Mouse (Mus musculus): ENCODE data around the gene Set. TPM values are rescaled to one million over a fixed set of nuclear protein-coding genes. Genes with fewer than 3 reads are reported as not detected.

Gene Set
- polyA plus RNA-seq, 1 experiment from 2014 or later, result 393 TPM

- Histone ChIP-seq H3K27me3 (replicated peaks; ENCODE audit: control insufficient read depth, insufficient read depth, low read length) (no peaks in the 10 kb centered on the region), H3K9ac (ENCODE audit: low read length) (no peak overlapping the region), H3K4me1 (ENCODE audit: control insufficient read depth, insufficient read depth, low read length) (no peaks in the 10 kb centered on the region), H3K4me3 (ENCODE audit: low read depth, low read length) (no peak overlapping the region), H3K9me3 (replicated peaks; ENCODE audit: control insufficient read depth, low read length) (no peaks in the 10 kb centered on the region), H3K36me3 (ENCODE audit: control insufficient read depth, insufficient read depth, low read length) (peaks cover 33% of the 10 kb centered on the region), H3K27ac (ENCODE audit: low read depth, low read length) (no peak overlapping the region), H3K4me2 (ENCODE audit: low read length) (no peak overlapping the region)
- ATAC-seq (no peak), DNase-seq (ENCODE audit: low spot score) (no peak)
- 96% methylated on average over 10 of the region's 10 CpGs for WGBS
Measured at GRCm38 (mm10) chr2:30038370-30038769, 18.8 kb upstream of the Set start.

GRCm38 (mm10) chr2:30039687-30040086 is 17.5 kb upstream of the Set start:
- ATAC-seq, result no peak

GRCm38 (mm10) chr2:30042445-30042844 is 14.7 kb upstream of the Set start:
- H3K4me3 ChIP-seq (ENCODE audit: low read depth, low read length), result no peak overlapping the region
- no peak overlapping the region for H3K27ac ChIP-seq (ENCODE audit: low read depth, low read length)
- DNase-seq (ENCODE audit: low spot score), result peak; percentile 88
- peaks cover 16% of the 10 kb centered on the region; the same call in 1 of the 2 replicates for H3K36me3 ChIP-seq (ENCODE audit: control insufficient read depth, insufficient read depth, low read length)
- no peak overlapping the region for H3K4me2 ChIP-seq (ENCODE audit: low read length)
- no peak overlapping the region for H3K9ac ChIP-seq (ENCODE audit: low read length)
- no peaks in the 10 kb centered on the region for H3K4me1 ChIP-seq (ENCODE audit: control insufficient read depth, insufficient read depth, low read length)
- no peaks in the 10 kb centered on the region for H3K27me3 ChIP-seq (replicated peaks; ENCODE audit: control insufficient read depth, insufficient read depth, low read length)
- ATAC-seq, result peak; percentile 65
- WGBS, result 1% methylated on average over 4 of the region's 4 CpGs
- H3K9me3 ChIP-seq (replicated peaks; ENCODE audit: control insufficient read depth, low read length), result no peaks in the 10 kb centered on the region

More at GRCm38 (mm10) chr2:30039687-30040086, 17.5 kb upstream of the Set start:
- H3K36me3 ChIP-seq (ENCODE audit: control insufficient read depth, insufficient read depth, low read length), result peaks cover 28% of the 10 kb centered on the region
- no peak overlapping the region for H3K27ac ChIP-seq (ENCODE audit: low read depth, low read length)
- no peak overlapping the region for H3K4me2 ChIP-seq (ENCODE audit: low read length)
- DNase-seq (ENCODE audit: low spot score), result no peak
- no peaks in the 10 kb centered on the region for H3K9me3 ChIP-seq (replicated peaks; ENCODE audit: control insufficient read depth, low read length)
- no peak overlapping the region for H3K4me3 ChIP-seq (ENCODE audit: low read depth, low read length)
- H3K9ac ChIP-seq (ENCODE audit: low read length), result no peak overlapping the region
- no peaks in the 10 kb centered on the region for H3K27me3 ChIP-seq (replicated peaks; ENCODE audit: control insufficient read depth, insufficient read depth, low read length)
- no peaks in the 10 kb centered on the region for H3K4me1 ChIP-seq (ENCODE audit: control insufficient read depth, insufficient read depth, low read length)

GRCm38 (mm10) chr2:30044550-30044949 is 12.6 kb upstream of the Set start:
- DNase-seq (ENCODE audit: low spot score) (no peak), ATAC-seq (no peak)
- no peak overlapping the region for H3K9ac ChIP-seq (ENCODE audit: low read length)
- peaks cover 6% of the 10 kb centered on the region; the same call in 1 of the 2 replicates for H3K4me1 ChIP-seq (ENCODE audit: control insufficient read depth, insufficient read depth, low read length)
- H3K36me3 ChIP-seq (ENCODE audit: control insufficient read depth, insufficient read depth, low read length), result 0 out of 2 replicates have a peak, but pooled peaks cover 9% of the 10 kb centered on the region
- H3K4me2 ChIP-seq (ENCODE audit: low read length), result no peak overlapping the region
- no peaks in the 10 kb centered on the region for H3K27me3 ChIP-seq (replicated peaks; ENCODE audit: control insufficient read depth, insufficient read depth, low read length)
- 86% methylated on average over 5 of the region's 5 CpGs for WGBS
- no peaks in the 10 kb centered on the region for H3K9me3 ChIP-seq (replicated peaks; ENCODE audit: control insufficient read depth, low read length)
- H3K4me3 ChIP-seq (ENCODE audit: low read depth, low read length), result no peak overlapping the region
- no peak overlapping the region for H3K27ac ChIP-seq (ENCODE audit: low read depth, low read length)

- Histone ChIP-seq H3K27ac (ENCODE audit: low read depth, low read length) (no peak overlapping the region), H3K9ac (ENCODE audit: low read length) (no peak overlapping the region), H3K9me3 (replicated peaks; ENCODE audit: control insufficient read depth, low read length) (no peaks in the 10 kb centered on the region), H3K4me3 (ENCODE audit: low read depth, low read length) (no peak overlapping the region), H3K36me3 (ENCODE audit: control insufficient read depth, insufficient read depth, low read length) (0 out of 2 replicates have a peak, but pooled peaks cover 6% of the 10 kb centered on the region), H3K4me1 (ENCODE audit: control insufficient read depth, insufficient read depth, low read length) (peaks cover 6% of the 10 kb centered on the region; the same call in 1 of the 2 replicates), H3K4me2 (ENCODE audit: low read length) (no peak overlapping the region), H3K27me3 (replicated peaks; ENCODE audit: control insufficient read depth, insufficient read depth, low read length) (no peaks in the 10 kb centered on the region)
- 94% methylated on average over 6 of the region's 6 CpGs for WGBS
- DNase-seq (ENCODE audit: low spot score) (no peak), ATAC-seq (no peak)
Measured at GRCm38 (mm10) chr2:30047127-30047526, 10.1 kb upstream of the Set start.

GRCm38 (mm10) chr2:30048101-30048501 is 9.1 kb upstream of the Set start:
- peaks cover 6% of the 10 kb centered on the region; the same call in 1 of the 2 replicates for H3K4me1 ChIP-seq (ENCODE audit: control insufficient read depth, insufficient read depth, low read length)
- DNase-seq (ENCODE audit: low spot score) (peak; percentile 17), ATAC-seq (no peak)
- peak overlapping the region; percentile 63 for H3K4me2 ChIP-seq (ENCODE audit: low read length)
- peak overlapping the region; percentile 74 for H3K9ac ChIP-seq (ENCODE audit: low read length)
- 55% methylated on average over 11 of the region's 11 CpGs for WGBS
- peak overlapping the region; percentile 93; the same call in 1 of the 2 replicates for H3K27ac ChIP-seq (ENCODE audit: low read depth, low read length)
- no peaks in the 10 kb centered on the region for H3K27me3 ChIP-seq (replicated peaks; ENCODE audit: control insufficient read depth, insufficient read depth, low read length)
- H3K9me3 ChIP-seq (replicated peaks; ENCODE audit: control insufficient read depth, low read length), result no peaks in the 10 kb centered on the region
- H3K4me3 ChIP-seq (ENCODE audit: low read depth, low read length), result peak overlapping the region; percentile 60
- 0 out of 2 replicates have a peak, but pooled peaks cover 6% of the 10 kb centered on the region for H3K36me3 ChIP-seq (ENCODE audit: control insufficient read depth, insufficient read depth, low read length)

GRCm38 (mm10) chr2:30048699-30049388 is 8.3 kb upstream of the Set start, which contains the start of gene Wdr34:
Wdr34 (minus strand) TSS chr2:30048881.
- Histone ChIP-seq H3K4me1 (ENCODE audit: control insufficient read depth, insufficient read depth, low read length) (peaks cover 6% of the 10 kb centered on the region; the same call in 1 of the 2 replicates), H3K36me3 (ENCODE audit: control insufficient read depth, insufficient read depth, low read length) (0 out of 2 replicates have a peak, but pooled peaks cover 6% of the 10 kb centered on the region), H3K4me2 (ENCODE audit: low read length) (peak within 1 kb of the TSS; percentile 63), H3K4me3 (ENCODE audit: low read depth, low read length) (peak within 1 kb of the TSS; percentile 60), H3K9ac (ENCODE audit: low read length) (peak within 1 kb of the TSS; percentile 74), H3K27me3 (replicated peaks; ENCODE audit: control insufficient read depth, insufficient read depth, low read length) (no peaks in the 10 kb centered on the region), H3K27ac (ENCODE audit: low read depth, low read length) (peak within 1 kb of the TSS; percentile 93), H3K9me3 (replicated peaks; ENCODE audit: control insufficient read depth, low read length) (no peaks in the 10 kb centered on the region)
- peak; percentile 96 for ATAC-seq
- 1% methylated on average over 54 of the region's 54 CpGs for WGBS
- peak; percentile 98 for DNase-seq (ENCODE audit: low spot score)

GRCm38 (mm10) chr2:30049831-30050230 is 7.3 kb upstream of the Set start:
- 91% methylated on average over 3 of the region's 3 CpGs for WGBS
- DNase-seq (ENCODE audit: low spot score), result no peak
- Histone ChIP-seq H3K27me3 (replicated peaks; ENCODE audit: control insufficient read depth, insufficient read depth, low read length) (no peaks in the 10 kb centered on the region), H3K4me1 (ENCODE audit: control insufficient read depth, insufficient read depth, low read length) (peaks cover 6% of the 10 kb centered on the region; the same call in 1 of the 2 replicates), H3K36me3 (ENCODE audit: control insufficient read depth, insufficient read depth, low read length) (0 out of 2 replicates have a peak, but pooled peaks cover 6% of the 10 kb centered on the region), H3K4me3 (ENCODE audit: low read depth, low read length) (no peak overlapping the region), H3K9ac (ENCODE audit: low read length) (no peak overlapping the region), H3K4me2 (ENCODE audit: low read length) (no peak overlapping the region), H3K9me3 (replicated peaks; ENCODE audit: control insufficient read depth, low read length) (no peaks in the 10 kb centered on the region), H3K27ac (ENCODE audit: low read depth, low read length) (no peak overlapping the region)
- no peak for ATAC-seq

All from forebrain, embryonic 14.5 days (tissue).